Mouse (Mus musculus): ENCODE results near the gene Havcr2. TPM values are rescaled to one million over a fixed set of nuclear protein-coding genes. Genes with fewer than 3 reads are reported as not detected.
"Not testable (repeated sequence)": the region's sequence is repeated elsewhere in the genome, so short reads cannot be mapped to it uniquely, and the experiment has no call there.

Gene Havcr2
- polyA plus RNA-seq, 1 experiment from 2014 or later, result 0.27 TPM

- no peak for ATAC-seq (ENCODE audit: insufficient read depth, low FRiP score, low TSS enrichment)
- no peaks in the 10 kb centered on the region for H3K4me1 ChIP-seq (ENCODE audit: control insufficient read depth, insufficient read depth, low read length)
- H3K9ac ChIP-seq (ENCODE audit: low read length), result no peak overlapping the region
- 13% methylated on average over 1 of the region's 1 CpGs for WGBS
- H3K27ac ChIP-seq (ENCODE audit: low read depth, low read length), result no peak overlapping the region
- no peak for DNase-seq (ENCODE audit: low spot score)
- no peak overlapping the region for H3K4me3 ChIP-seq (ENCODE audit: low read depth, low read length)
- H3K9me3 ChIP-seq (ENCODE audit: control insufficient read depth, low read length), result no peaks in the 10 kb centered on the region
- no peaks in the 10 kb centered on the region for H3K27me3 ChIP-seq (ENCODE audit: control insufficient read depth, insufficient read depth, low read length)
- no peaks in the 10 kb centered on the region for H3K36me3 ChIP-seq (ENCODE audit: control insufficient read depth, insufficient read depth, low read length)
- H3K4me2 ChIP-seq (ENCODE audit: low read depth), result no peak overlapping the region
These were observed 33.5 kb downstream of the Havcr2 start for GRCm38 (mm10) chr11:46488231-46488630.

DNA sequence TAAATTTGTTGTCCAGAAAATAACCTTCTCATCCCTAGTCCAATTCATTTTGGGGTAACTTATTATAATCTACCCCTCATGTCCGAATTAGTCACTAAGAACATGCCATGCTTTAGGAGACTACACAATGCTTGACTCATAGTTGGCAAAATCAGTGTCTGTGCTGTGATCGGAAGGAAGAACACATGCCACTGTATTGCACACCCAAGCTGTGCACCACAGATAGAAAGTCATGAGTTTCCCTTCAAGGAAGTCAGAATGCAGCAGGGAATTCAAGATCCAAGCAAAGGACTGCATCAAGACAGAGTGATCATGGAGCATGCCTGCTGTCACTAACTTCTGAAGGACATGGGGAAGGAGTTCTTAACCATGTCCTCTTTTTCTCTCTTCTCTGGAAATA is 33.9 kb downstream of the Havcr2 start:
- Histone ChIP-seq H3K36me3 (ENCODE audit: control insufficient read depth, insufficient read depth, low read length) (no peaks in the 10 kb centered on the region), H3K9ac (ENCODE audit: low read length) (no peak overlapping the region), H3K4me2 (ENCODE audit: low read depth) (no peak overlapping the region), H3K4me1 (ENCODE audit: control insufficient read depth, insufficient read depth, low read length) (no peaks in the 10 kb centered on the region), H3K27ac (ENCODE audit: low read depth, low read length) (no peak overlapping the region), H3K9me3 (ENCODE audit: control insufficient read depth, low read length) (no peaks in the 10 kb centered on the region), H3K4me3 (ENCODE audit: low read depth, low read length) (no peak overlapping the region), H3K27me3 (ENCODE audit: control insufficient read depth, insufficient read depth, low read length) (no peaks in the 10 kb centered on the region)
- no peak for DNase-seq (ENCODE audit: low spot score)
- 87% methylated on average over 2 of the region's 2 CpGs for WGBS
- no peak for ATAC-seq (ENCODE audit: insufficient read depth, low FRiP score, low TSS enrichment)

DNA sequence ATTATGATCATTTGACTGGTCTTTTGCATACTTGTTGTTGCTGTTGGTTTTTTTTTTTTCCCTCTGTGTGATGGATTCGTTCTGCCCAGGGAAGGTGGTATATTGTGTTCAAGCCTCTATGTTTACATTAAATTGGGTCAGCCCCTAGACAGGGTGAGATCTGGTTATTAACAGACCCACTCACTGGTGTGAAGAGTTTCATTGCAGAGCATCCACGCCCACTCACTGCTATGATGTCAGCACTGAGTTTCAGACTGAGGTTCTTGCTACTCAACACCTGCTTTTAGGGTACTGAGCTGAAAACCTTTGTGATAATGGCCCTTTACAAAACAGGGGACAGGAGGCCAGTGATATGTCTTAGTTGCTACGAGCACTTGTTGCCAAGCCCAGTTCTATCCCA is 52.4 kb downstream of the Havcr2 start:
- no peaks in the 10 kb centered on the region for H3K9me3 ChIP-seq (ENCODE audit: control insufficient read depth, low read length)
- H3K4me1 ChIP-seq (ENCODE audit: control insufficient read depth, insufficient read depth, low read length), result no peaks in the 10 kb centered on the region
- ATAC-seq (ENCODE audit: insufficient read depth, low FRiP score, low TSS enrichment) (no peak), DNase-seq (ENCODE audit: low spot score) (no peak)
- 78% methylated on average over 3 of the region's 3 CpGs for WGBS
- no peak overlapping the region for H3K4me2 ChIP-seq (ENCODE audit: low read depth)
- no peaks in the 10 kb centered on the region for H3K36me3 ChIP-seq (ENCODE audit: control insufficient read depth, insufficient read depth, low read length)
- no peaks in the 10 kb centered on the region for H3K27me3 ChIP-seq (ENCODE audit: control insufficient read depth, insufficient read depth, low read length)
- no peak overlapping the region for H3K9ac ChIP-seq (ENCODE audit: low read length)
- no peak overlapping the region for H3K27ac ChIP-seq (ENCODE audit: low read depth, low read length)
- H3K4me3 ChIP-seq (ENCODE audit: low read depth, low read length), result no peak overlapping the region

DNA sequence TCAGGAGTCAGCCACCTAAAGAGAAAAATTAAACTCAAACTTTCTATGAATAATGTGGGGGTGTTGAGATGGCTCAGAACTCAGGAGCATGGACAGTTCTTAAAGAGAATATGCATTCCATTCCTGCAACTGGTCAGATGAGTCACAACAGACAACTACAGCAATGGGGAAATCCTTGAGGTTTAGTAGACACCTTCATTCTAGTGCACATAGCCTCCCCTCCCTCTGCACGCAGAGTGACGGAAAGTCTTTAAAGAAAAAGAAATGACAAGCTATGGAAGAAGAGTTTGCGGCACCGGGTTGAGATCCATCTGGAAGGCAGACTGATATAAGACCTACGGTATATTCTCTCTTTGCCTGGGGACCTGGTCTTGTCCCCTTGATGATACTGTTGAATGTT is 55.2 kb downstream of the Havcr2 start:
- no peaks in the 10 kb centered on the region for H3K27me3 ChIP-seq (ENCODE audit: control insufficient read depth, insufficient read depth, low read length)
- 94% methylated on average over 5 of the region's 5 CpGs for WGBS
- no peak for ATAC-seq (ENCODE audit: insufficient read depth, low FRiP score, low TSS enrichment)
- no peak overlapping the region for H3K4me2 ChIP-seq (ENCODE audit: low read depth)
- H3K4me1 ChIP-seq (ENCODE audit: control insufficient read depth, insufficient read depth, low read length), result no peaks in the 10 kb centered on the region
- H3K27ac ChIP-seq (ENCODE audit: low read depth, low read length), result no peak overlapping the region
- H3K9me3 ChIP-seq (ENCODE audit: control insufficient read depth, low read length), result no peaks in the 10 kb centered on the region
- H3K36me3 ChIP-seq (ENCODE audit: control insufficient read depth, insufficient read depth, low read length), result no peaks in the 10 kb centered on the region
- no peak overlapping the region for H3K4me3 ChIP-seq (ENCODE audit: low read depth, low read length)
- H3K9ac ChIP-seq (ENCODE audit: low read length), result no peak overlapping the region
- no peak for DNase-seq (ENCODE audit: low spot score)

- H3K27me3 ChIP-seq (ENCODE audit: control insufficient read depth, insufficient read depth, low read length); DNase-seq (ENCODE audit: low spot score); H3K4me3 ChIP-seq (ENCODE audit: low read depth, low read length); H3K4me1 ChIP-seq (ENCODE audit: control insufficient read depth, insufficient read depth, low read length); H3K9ac ChIP-seq (ENCODE audit: low read length); ATAC-seq (ENCODE audit: insufficient read depth, low FRiP score, low TSS enrichment); H3K36me3 ChIP-seq (ENCODE audit: control insufficient read depth, insufficient read depth, low read length); H3K9me3 ChIP-seq (ENCODE audit: control insufficient read depth, low read length); H3K27ac ChIP-seq (ENCODE audit: low read depth, low read length); H3K4me2 ChIP-seq (ENCODE audit: low read depth): not testable (repeated sequence)
- 86% methylated on average over 5 of the region's 5 CpGs for WGBS
These were observed 66.6 kb downstream of the Havcr2 start for GRCm38 (mm10) chr11:46521341-46521740.

GRCm38 (mm10) chr11:46522719-46523118 is 68.0 kb downstream of the Havcr2 start:
- no peaks in the 10 kb centered on the region for H3K4me1 ChIP-seq (ENCODE audit: control insufficient read depth, insufficient read depth, low read length)

DNA sequence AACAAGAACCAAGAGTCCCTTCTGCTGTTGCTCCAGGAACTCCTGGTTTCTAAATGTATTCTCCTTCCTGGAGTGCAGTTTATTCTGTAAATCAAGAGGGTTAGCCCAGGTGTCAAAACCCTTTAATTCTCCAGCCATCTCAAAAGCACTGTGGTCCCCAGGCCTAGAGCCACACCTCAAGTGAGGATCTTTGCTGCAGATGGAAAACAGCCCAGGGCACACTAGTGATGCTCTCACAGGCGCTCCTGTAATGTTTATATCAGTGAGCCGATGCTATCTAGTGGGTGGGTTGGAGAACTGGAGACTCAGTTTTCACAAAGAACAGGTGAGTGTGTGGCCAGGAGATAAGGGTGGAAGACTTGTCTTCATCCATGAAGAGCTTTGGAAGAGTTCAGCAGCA is 69.2 kb downstream of the Havcr2 start, which contains the start of gene Gm12169:
Gene Gm12169 (plus strand): TSS at position 301 of the 400 bp plus-strand sequence.
- no peak within 1 kb of the TSS for H3K4me2 ChIP-seq (ENCODE audit: low read depth)
- H3K36me3 ChIP-seq (ENCODE audit: control insufficient read depth, insufficient read depth, low read length), result no peaks in the 10 kb centered on the region
- ATAC-seq (ENCODE audit: insufficient read depth, low FRiP score, low TSS enrichment), result no peak
- DNase-seq (ENCODE audit: low spot score), result no peak
- no peak within 1 kb of the TSS for H3K27ac ChIP-seq (ENCODE audit: low read depth, low read length)
- no peaks in the 10 kb centered on the region for H3K27me3 ChIP-seq (ENCODE audit: control insufficient read depth, insufficient read depth, low read length)
- H3K9me3 ChIP-seq (ENCODE audit: control insufficient read depth, low read length), result no peaks in the 10 kb centered on the region
- no peak within 1 kb of the TSS for H3K9ac ChIP-seq (ENCODE audit: low read length)
- H3K4me3 ChIP-seq (ENCODE audit: low read depth, low read length), result no peak within 1 kb of the TSS
- WGBS, result 98% methylated on average over 2 of the region's 2 CpGs
- no peaks in the 10 kb centered on the region for H3K4me1 ChIP-seq (ENCODE audit: control insufficient read depth, insufficient read depth, low read length)

More at GRCm38 (mm10) chr11:46522719-46523118, 68.0 kb downstream of the Havcr2 start:
- Histone ChIP-seq H3K9me3 (ENCODE audit: control insufficient read depth, low read length) (no peaks in the 10 kb centered on the region), H3K4me2 (ENCODE audit: low read depth) (no peak overlapping the region), H3K9ac (ENCODE audit: low read length) (no peak overlapping the region), H3K4me3 (ENCODE audit: low read depth, low read length) (no peak overlapping the region), H3K27me3 (ENCODE audit: control insufficient read depth, insufficient read depth, low read length) (no peaks in the 10 kb centered on the region), H3K36me3 (ENCODE audit: control insufficient read depth, insufficient read depth, low read length) (no peaks in the 10 kb centered on the region), H3K27ac (ENCODE audit: low read depth, low read length) (no peak overlapping the region)
- WGBS, result 88% methylated on average over 3 of the region's 3 CpGs
- no peak for DNase-seq (ENCODE audit: low spot score)
- ATAC-seq (ENCODE audit: insufficient read depth, low FRiP score, low TSS enrichment), result no peak

- no peak for ATAC-seq (ENCODE audit: insufficient read depth, low FRiP score, low TSS enrichment)
- no peak overlapping the region for H3K4me3 ChIP-seq (ENCODE audit: low read depth, low read length)
- 82% methylated on average over 4 of the region's 4 CpGs for WGBS
- no peaks in the 10 kb centered on the region for H3K9me3 ChIP-seq (ENCODE audit: control insufficient read depth, low read length)
- no peaks in the 10 kb centered on the region for H3K4me1 ChIP-seq (ENCODE audit: control insufficient read depth, insufficient read depth, low read length)
- no peaks in the 10 kb centered on the region for H3K27me3 ChIP-seq (ENCODE audit: control insufficient read depth, insufficient read depth, low read length)
- H3K27ac ChIP-seq (ENCODE audit: low read depth, low read length), result no peak overlapping the region
- no peaks in the 10 kb centered on the region for H3K36me3 ChIP-seq (ENCODE audit: control insufficient read depth, insufficient read depth, low read length)
- no peak overlapping the region for H3K4me2 ChIP-seq (ENCODE audit: low read depth)
- DNase-seq (ENCODE audit: low spot score), result no peak
- no peak overlapping the region for H3K9ac ChIP-seq (ENCODE audit: low read length)
These were observed 75.4 kb downstream of the Havcr2 start for GRCm38 (mm10) chr11:46530149-46530548.
